Mouse (Mus musculus) liver, adult 2 months (tissue): ENCODE results near the gene Zcchc9. TPM values are rescaled to one million over a fixed set of nuclear protein-coding genes. Genes with fewer than 3 reads are reported as not detected.

Experiments
- DNase-seq: peaks from one replicate; pipeline ENCODE4 v3.0.0-alpha.2; 2011; ENCODE audit warnings: low read depth, low spot score; ENCODE audit errors: extremely low read depth
- H3K27ac ChIP-seq: fragments of 200-500 bp; replicated peaks from 2 replicates; pipeline ENCODE4 v1.5.1; 2012; ENCODE audit warnings: low read depth, mild to moderate bottlenecking, control low read depth, inconsistent platforms, low read length; ENCODE audit not compliant: insufficient read depth
- H3K27me3 ChIP-seq: fragments of 200-500 bp; 2 replicates; pipeline ENCODE4 v1.6.1; 2012; ENCODE audit warnings: mild to moderate bottlenecking, moderate library complexity, low read length, inconsistent platforms; ENCODE audit not compliant: control insufficient read depth, insufficient read depth
- H3K36me3 ChIP-seq: fragments of 200-500 bp; 2 replicates; pipeline ENCODE4 v1.6.1; 2012; ENCODE audit warnings: low read length, inconsistent platforms; ENCODE audit not compliant: control insufficient read depth, insufficient read depth
- H3K4me1 ChIP-seq: fragments of 200-500 bp; 2 replicates; pipeline ENCODE4 v1.6.1; 2011; ENCODE audit warnings: low read length; ENCODE audit not compliant: control insufficient read depth, insufficient read depth
- H3K4me3 ChIP-seq: fragments of 200-500 bp; 2 replicates; pipeline ENCODE4 v1.5.1; 2011; ENCODE audit warnings: low read depth, mild to moderate bottlenecking, control low read depth, low read length, moderate library complexity; ENCODE audit not compliant: insufficient read depth
- H3K79me2 ChIP-seq: fragments of 200-500 bp; 2 replicates; pipeline ENCODE4 v1.6.1; 2012; ENCODE audit warnings: inconsistent platforms, mild to moderate bottlenecking, low read length, moderate library complexity; ENCODE audit not compliant: control insufficient read depth, insufficient read depth
- H3K9ac ChIP-seq: fragments of 200-500 bp; 2 replicates; pipeline ENCODE4 v1.6.1; 2012; ENCODE audit warnings: low read depth, mild to moderate bottlenecking, control low read depth, inconsistent platforms, low read length
- CTCF ChIP-seq: fragments of 200-500 bp; IDR thresholded peaks from 2 replicates; pipeline ENCODE4 v1.5.1; 2011; ENCODE audit warnings: low read depth, low read length, control low read depth
- POLR2A ChIP-seq: fragments of 200-500 bp; IDR thresholded peaks from 2 replicates; pipeline ENCODE4 v1.6.1; 2011; ENCODE audit warnings: low read length, control low read depth; ENCODE audit not compliant: insufficient read depth; ENCODE audit errors: extremely low read depth
- WGBS: fragments of 180-500 bp; shearing (Covaris S2); methylation state at CpG from one replicate; pipeline ENCODE4 v1.1.7; 2018; 5-methylcytosine and 5-hydroxymethylcytosine counted together
- polyA plus RNA-seq: library from polyadenylated mRNA; depleted of rRNA; stranded (reverse); fragments of >200 nt; gene quantifications from 2 replicates; pipeline ENCODE4 v1.2.3, GENCODE M21; 2012; rRNA removed
- total RNA-seq: library from RNA; depleted of rRNA; stranded (reverse); fragments of >200 nt; gene quantifications from 2 replicates; pipeline ENCODE4 v1.2.3, GENCODE M21; 2014; rRNA removed

Gene Zcchc9
- total RNA-seq = 7.3 and 9.4 TPM in 2 replicates
- 8.5 and 9.5 TPM in 2 replicates for polyA plus RNA-seq

DNA sequence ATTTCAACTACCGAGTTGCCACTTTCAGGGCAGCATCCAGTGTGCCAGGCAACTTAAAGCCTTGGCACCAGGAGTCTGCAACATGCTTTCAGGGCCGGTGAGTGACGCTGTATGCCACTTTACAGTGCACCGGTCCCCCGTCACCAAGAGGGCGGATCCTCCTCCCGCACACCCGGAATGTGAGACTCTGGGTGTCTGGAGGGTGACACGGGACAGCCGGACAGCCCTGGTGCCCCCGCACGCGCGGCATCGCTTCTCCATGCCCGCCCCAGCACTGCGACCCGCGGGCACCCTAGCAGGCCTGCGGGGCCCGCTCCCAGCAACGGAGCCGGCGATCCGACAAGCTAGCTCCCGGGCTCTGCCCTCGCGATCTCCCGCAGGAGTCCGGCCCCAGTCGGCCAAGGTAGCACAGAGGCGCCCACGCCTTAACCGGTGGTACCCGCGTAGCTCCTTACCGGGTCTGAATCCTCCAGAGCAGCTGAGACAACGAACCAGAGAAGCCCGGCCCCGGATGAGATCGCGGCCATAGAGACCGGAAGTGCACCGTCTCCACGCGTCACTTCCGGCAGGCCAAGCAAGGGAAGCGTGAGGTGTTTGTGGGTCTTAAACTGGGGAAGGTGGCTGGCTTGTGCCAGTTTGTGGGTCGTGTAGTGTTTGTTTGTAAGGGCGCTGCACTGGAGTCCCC is at the start of gene Zcchc9:
TSS of gene Zcchc9 (minus strand) at position 551 of the 685 bp plus-strand sequence.
- no peaks in the 10 kb centered on the region for H3K27me3 ChIP-seq
- peak; percentile 72 for DNase-seq
- H3K36me3 ChIP-seq = peaks cover 13% of the 10 kb centered on the region
- WGBS = under 1% methylated on average over 50 of the region's 50 CpGs
- H3K79me2 ChIP-seq = peaks cover 7% of the 10 kb centered on the region
- peak within 1 kb of the TSS; percentile 100 for H3K4me3 ChIP-seq
- peak within 1 kb of the TSS; percentile 92 for H3K27ac ChIP-seq
- H3K4me1 ChIP-seq = peaks cover 5% of the 10 kb centered on the region; the same call in 1 of the 2 replicates
- TF ChIP-seq POLR2A = peak; percentile 83
- peak; percentile 45 for TF ChIP-seq CTCF
- peak within 1 kb of the TSS; percentile 100 for H3K9ac ChIP-seq

DNA sequence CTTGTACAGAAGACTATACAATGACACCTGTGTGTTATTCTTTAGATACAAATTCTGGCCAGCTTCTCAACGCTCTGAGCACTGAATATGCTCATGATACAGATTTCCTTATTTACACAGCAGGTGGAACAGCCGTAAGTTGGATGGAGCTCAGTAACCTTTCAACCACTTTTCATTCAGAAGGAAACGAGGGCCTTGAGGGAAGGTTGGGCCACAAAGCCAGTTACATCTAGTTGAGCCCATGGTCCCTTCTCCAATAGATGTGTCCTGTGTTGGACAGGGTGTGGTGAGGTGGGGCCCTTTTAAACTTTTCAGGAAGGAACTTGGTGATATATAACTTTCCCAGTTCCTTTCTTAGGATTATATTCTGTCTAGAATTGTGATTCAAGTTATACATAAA is 46.9 kb upstream of the Zcchc9 start:
- TF ChIP-seq CTCF (no peak), POLR2A (no peak)
- 75% methylated on average over 3 of the region's 3 CpGs for WGBS
- no peaks in the 10 kb centered on the region for H3K4me1 ChIP-seq

DNA sequence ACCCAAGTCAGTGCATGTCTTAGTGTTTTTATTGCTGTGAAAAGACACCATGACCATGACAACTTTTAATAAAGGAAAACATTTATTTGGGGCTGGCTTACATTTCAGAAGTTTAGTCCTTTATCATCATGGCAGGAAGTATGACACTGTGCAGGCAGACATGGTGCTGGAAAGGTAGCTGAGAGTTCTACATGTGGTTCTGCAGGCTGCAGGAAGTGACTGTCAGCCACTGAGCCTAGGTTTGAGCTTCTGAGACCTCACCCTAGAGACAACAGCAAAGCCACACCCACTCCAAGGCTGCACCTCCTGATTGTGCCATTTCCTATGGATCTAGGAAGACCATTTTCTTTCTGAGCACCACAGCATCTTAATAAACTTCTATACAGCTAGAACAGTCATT is 20.4 kb upstream of the Zcchc9 start:
- H3K9ac ChIP-seq = no peak overlapping the region
- no peaks in the 10 kb centered on the region for H3K36me3 ChIP-seq
- no peaks in the 10 kb centered on the region for H3K27me3 ChIP-seq
- no peak for DNase-seq
- H3K27ac ChIP-seq = no peak overlapping the region
- no peaks in the 10 kb centered on the region for H3K79me2 ChIP-seq
- TF ChIP-seq POLR2A (no peak), CTCF (no peak)
- H3K4me3 ChIP-seq = no peak overlapping the region
- no peaks in the 10 kb centered on the region for H3K4me1 ChIP-seq

More for the DNA sequence above, 46.9 kb upstream of the Zcchc9 start:
- no peak for DNase-seq
- H3K36me3 ChIP-seq = no peaks in the 10 kb centered on the region
- H3K27me3 ChIP-seq = no peaks in the 10 kb centered on the region
- no peak overlapping the region for H3K4me3 ChIP-seq
- H3K27ac ChIP-seq = no peak overlapping the region
- H3K79me2 ChIP-seq = no peaks in the 10 kb centered on the region
- H3K9ac ChIP-seq = no peak overlapping the region

DNA sequence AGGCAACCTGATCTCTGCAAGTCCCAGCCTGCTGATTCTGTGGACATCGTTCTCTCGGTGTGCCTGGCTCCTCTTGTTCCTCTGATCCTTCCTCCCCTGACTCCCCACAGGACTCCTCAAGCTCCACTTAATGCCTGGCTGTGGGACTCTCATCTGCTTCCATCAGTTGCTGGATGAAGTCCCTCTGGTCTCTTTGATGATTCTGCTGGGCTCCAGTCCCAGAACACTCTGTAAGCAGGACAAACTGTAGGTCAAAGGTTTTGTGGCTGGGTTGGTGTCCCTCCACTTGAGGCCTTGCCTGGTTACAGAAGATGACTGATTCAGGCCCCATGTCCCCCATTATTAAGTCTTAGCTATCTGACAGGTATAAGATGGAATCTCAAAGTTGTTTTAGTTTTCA is 18.6 kb upstream of the Zcchc9 start:
- H3K4me3 ChIP-seq = no peak overlapping the region
- H3K9ac ChIP-seq = no peak overlapping the region
- H3K79me2 ChIP-seq = no peaks in the 10 kb centered on the region
- H3K27me3 ChIP-seq = no peaks in the 10 kb centered on the region
- 93% methylated on average over 2 of the region's 2 CpGs for WGBS
- H3K36me3 ChIP-seq = no peaks in the 10 kb centered on the region
- TF ChIP-seq POLR2A = no peak
- no peak for TF ChIP-seq CTCF
- DNase-seq = peak; percentile 34
- H3K27ac ChIP-seq = no peak overlapping the region
- no peaks in the 10 kb centered on the region for H3K4me1 ChIP-seq

DNA sequence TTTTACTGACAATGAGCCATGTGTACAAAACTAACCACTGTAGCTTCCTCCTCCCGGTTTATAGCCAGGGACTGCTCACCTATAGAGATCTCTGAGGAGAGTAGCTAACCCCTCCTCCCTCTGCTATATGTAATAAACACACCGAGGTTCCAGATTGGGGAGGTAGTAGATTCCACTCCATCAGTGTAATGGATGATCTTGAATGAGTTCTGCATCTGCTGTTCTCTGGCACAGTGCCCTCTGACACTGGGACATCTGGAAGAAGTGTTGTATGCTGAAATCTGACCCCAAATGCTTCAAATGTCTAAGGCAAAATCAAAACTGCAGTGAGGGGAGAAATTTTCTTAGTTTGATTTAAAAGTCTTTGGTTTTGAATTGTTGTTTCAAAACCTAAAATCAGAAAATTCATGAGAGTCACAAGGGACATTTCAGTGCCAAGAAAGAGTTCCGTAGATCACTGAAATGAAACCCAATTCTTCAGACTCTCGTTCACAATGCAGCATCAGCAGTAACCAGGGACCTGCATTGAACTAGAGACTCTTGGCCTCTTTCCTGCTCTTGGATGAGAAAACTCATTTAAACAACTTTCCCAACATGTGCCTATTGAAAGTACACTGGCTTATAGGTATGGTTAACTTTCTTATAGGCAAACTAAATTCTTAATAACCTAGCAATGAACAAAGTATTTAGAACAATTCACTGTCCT is 17.5 kb upstream of the Zcchc9 start:
- H3K4me1 ChIP-seq = no peaks in the 10 kb centered on the region
- H3K27ac ChIP-seq = no peak overlapping the region
- TF ChIP-seq CTCF (no peak), POLR2A (no peak)
- WGBS = 81% methylated on average over 4 of the region's 4 CpGs
- H3K4me3 ChIP-seq = no peak overlapping the region
- no peaks in the 10 kb centered on the region for H3K36me3 ChIP-seq
- H3K9ac ChIP-seq = no peak overlapping the region
- no peaks in the 10 kb centered on the region for H3K27me3 ChIP-seq
- no peak for DNase-seq
- no peaks in the 10 kb centered on the region for H3K79me2 ChIP-seq

DNA sequence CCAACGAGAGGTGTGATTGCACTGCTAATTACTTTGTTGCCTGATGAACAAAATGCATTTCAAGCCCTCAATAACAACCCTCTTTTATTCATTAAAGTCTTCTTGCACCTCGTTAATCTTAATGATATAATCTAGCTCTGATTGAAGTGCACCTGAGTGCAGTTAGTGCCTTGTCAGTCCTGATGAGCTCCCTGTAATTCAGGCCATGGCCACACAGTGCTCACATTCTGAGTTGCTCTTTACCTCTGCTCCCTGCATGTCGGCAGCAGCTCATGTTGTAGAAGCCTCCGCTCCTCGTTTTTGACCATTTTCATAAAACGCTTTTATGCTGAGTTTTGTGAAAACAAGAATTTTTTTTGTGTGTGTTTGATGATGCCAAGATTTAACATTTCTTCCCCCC is 16.2 kb upstream of the Zcchc9 start:
- no peak for DNase-seq
- H3K4me1 ChIP-seq = no peaks in the 10 kb centered on the region
- H3K79me2 ChIP-seq = no peaks in the 10 kb centered on the region
- TF ChIP-seq POLR2A = no peak
- TF ChIP-seq CTCF = no peak
- no peak overlapping the region for H3K9ac ChIP-seq
- H3K36me3 ChIP-seq = no peaks in the 10 kb centered on the region
- H3K4me3 ChIP-seq = no peak overlapping the region
- 79% methylated on average over 6 of the region's 6 CpGs for WGBS
- no peaks in the 10 kb centered on the region for H3K27me3 ChIP-seq
- H3K27ac ChIP-seq = no peak overlapping the region
